Mouse (Mus musculus) midbrain, embryonic 16.5 days (tissue): ENCODE measurements at regions not wholly inside any gene's neighbourhood (a gene's known extent, or its start where the extent isn't known, plus 50 kb on each side); places are given as distances from the start of the nearest gene placed in this dataset.

Experiments
- ATAC-seq: fragments of 200-750 bp; cut with Nextera tagmentation; 2 replicates; pipeline ENCODE4 v1.8.0; 2017; ENCODE audit warnings: moderate TSS enrichment
- H3K27ac ChIP-seq: fragments of 300-500 bp; sonication (generic); 2 replicates; pipeline ENCODE4 v1.5.1; 2014; ENCODE audit warnings: mild to moderate bottlenecking, low read length, mixed read lengths
- H3K27me3 ChIP-seq: fragments of 300-500 bp; sonication (generic); 2 replicates; pipeline ENCODE4 v1.6.1; 2014; ENCODE audit warnings: low read depth, low read length, mixed read lengths; ENCODE audit not compliant: control insufficient read depth, insufficient read depth
- H3K36me3 ChIP-seq: fragments of 300-500 bp; sonication (generic); 2 replicates; pipeline ENCODE4 v1.6.1; 2014; ENCODE audit warnings: mild to moderate bottlenecking, low read length, moderate library complexity, mixed read lengths; ENCODE audit not compliant: control insufficient read depth, insufficient read depth
- H3K4me1 ChIP-seq: fragments of 300-500 bp; sonication (generic); 2 replicates; pipeline ENCODE4 v1.6.1; 2014; ENCODE audit warnings: mild to moderate bottlenecking, low read length, mixed read lengths; ENCODE audit not compliant: control insufficient read depth, insufficient read depth
- H3K4me2 ChIP-seq: fragments of 300-500 bp; sonication (generic); 2 replicates; pipeline ENCODE4 v1.6.1; 2014; ENCODE audit warnings: mild to moderate bottlenecking, low read length, mixed read lengths
- H3K4me3 ChIP-seq: fragments of 300-500 bp; sonication (generic); 2 replicates; pipeline ENCODE4 v1.5.1; 2014; ENCODE audit warnings: low read depth, mild to moderate bottlenecking, low read length, moderate library complexity, mixed read lengths
- H3K9ac ChIP-seq: fragments of 300-500 bp; sonication (generic); 2 replicates; pipeline ENCODE4 v1.6.1; 2014; ENCODE audit warnings: low read depth, low read length, mixed read lengths
- H3K9me3 ChIP-seq: fragments of 300-500 bp; sonication (generic); replicated peaks from 2 replicates; pipeline ENCODE4 v1.6.1; 2014; ENCODE audit warnings: mild to moderate bottlenecking, low read length, mixed read lengths; ENCODE audit not compliant: control insufficient read depth, poor library complexity, severe bottlenecking
- WGBS: fragments of 180-500 bp; shearing (Covaris S2); extraction: QIAGEN DNeasy Blood & Tissue Kit; methylation state at CpG from one replicate; pipeline ENCODE4 v1.1.7; 2014; 5-methylcytosine and 5-hydroxymethylcytosine counted together

DNA sequence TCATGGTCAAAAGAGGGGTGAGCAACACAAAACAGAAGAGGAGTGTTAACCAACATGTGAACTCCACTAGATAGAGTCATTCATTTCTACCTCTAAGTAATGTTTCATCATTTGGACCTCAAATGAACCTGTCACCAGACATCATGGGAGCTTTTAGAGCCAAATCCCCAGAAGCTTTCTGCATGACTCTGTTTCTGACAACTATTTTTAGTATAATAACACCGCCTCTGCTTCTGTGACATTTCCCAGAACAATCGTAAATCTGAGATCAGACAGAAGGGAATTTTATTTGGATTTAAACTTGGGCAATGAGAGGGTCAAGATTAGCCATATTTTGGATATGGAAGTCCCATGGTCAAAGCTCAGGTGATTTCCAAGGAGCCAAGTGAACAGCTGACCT lies 61.4 kb upstream of the Thbs1 start:
- Histone ChIP-seq H3K4me1 (no peaks in the 10 kb centered on the region), H3K4me3 (no peak overlapping the region), H3K9ac (no peak overlapping the region), H3K9me3 (no peaks in the 10 kb centered on the region), H3K27ac (no peak overlapping the region), H3K36me3 (no peaks in the 10 kb centered on the region), H3K4me2 (no peak overlapping the region), H3K27me3 (no peaks in the 10 kb centered on the region)
- 91% methylated on average over 2 of the region's 2 CpGs for WGBS
- no peak for ATAC-seq

DNA sequence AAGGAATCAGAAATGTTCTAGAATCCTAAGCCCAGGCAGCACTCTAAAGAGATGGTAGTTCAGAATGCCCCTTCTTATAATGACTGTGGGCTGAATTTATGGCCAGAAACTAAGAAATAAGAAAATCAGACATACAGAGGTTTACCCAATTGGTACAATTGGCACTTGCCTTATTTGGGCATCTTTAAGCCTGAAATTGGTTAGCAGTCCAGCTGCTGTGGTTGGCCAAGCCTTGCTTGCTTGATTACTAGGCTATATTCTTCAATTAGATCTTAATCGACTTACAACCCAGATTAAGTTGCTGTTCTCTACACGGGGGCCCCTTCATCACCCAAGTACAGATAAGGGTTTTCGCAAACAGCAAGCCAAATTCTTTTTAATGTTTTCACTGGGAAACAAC lies 60.1 kb upstream of the Thbs1 start:
- Histone ChIP-seq H3K9ac (no peak overlapping the region), H3K36me3 (no peaks in the 10 kb centered on the region), H3K27ac (no peak overlapping the region), H3K4me2 (no peak overlapping the region), H3K9me3 (no peaks in the 10 kb centered on the region), H3K27me3 (no peaks in the 10 kb centered on the region), H3K4me1 (no peaks in the 10 kb centered on the region), H3K4me3 (no peak overlapping the region)
- no peak for ATAC-seq
- 94% methylated on average over 3 of the region's 3 CpGs for WGBS

DNA sequence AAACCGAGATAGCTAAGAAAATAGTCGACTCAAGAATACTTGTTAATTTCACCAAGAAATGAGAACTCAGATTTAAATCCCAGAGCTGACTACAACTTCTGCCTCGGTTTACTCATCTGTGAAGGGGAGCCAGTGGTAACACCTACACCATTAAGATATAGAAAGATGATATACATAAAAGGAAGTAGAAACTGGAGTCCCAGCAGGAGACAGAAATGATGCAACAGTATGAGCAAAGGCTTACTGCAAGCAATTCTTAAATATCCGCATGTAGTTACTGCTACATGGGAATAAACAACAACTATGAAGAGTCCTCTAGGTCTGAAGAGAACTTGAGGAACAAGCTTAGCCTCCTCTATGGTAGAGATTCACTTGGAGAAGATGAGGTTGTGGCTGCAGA lies 58.2 kb upstream of the Thbs1 start:
- no peak for ATAC-seq
- no peak overlapping the region for H3K9ac ChIP-seq
- H3K9me3 ChIP-seq: no peaks in the 10 kb centered on the region
- H3K4me2 ChIP-seq: no peak overlapping the region
- no peaks in the 10 kb centered on the region for H3K27me3 ChIP-seq
- no peaks in the 10 kb centered on the region for H3K4me1 ChIP-seq
- no peak overlapping the region for H3K4me3 ChIP-seq
- 94% methylated on average over 4 of the region's 4 CpGs for WGBS
- no peaks in the 10 kb centered on the region for H3K36me3 ChIP-seq
- H3K27ac ChIP-seq: no peak overlapping the region

DNA sequence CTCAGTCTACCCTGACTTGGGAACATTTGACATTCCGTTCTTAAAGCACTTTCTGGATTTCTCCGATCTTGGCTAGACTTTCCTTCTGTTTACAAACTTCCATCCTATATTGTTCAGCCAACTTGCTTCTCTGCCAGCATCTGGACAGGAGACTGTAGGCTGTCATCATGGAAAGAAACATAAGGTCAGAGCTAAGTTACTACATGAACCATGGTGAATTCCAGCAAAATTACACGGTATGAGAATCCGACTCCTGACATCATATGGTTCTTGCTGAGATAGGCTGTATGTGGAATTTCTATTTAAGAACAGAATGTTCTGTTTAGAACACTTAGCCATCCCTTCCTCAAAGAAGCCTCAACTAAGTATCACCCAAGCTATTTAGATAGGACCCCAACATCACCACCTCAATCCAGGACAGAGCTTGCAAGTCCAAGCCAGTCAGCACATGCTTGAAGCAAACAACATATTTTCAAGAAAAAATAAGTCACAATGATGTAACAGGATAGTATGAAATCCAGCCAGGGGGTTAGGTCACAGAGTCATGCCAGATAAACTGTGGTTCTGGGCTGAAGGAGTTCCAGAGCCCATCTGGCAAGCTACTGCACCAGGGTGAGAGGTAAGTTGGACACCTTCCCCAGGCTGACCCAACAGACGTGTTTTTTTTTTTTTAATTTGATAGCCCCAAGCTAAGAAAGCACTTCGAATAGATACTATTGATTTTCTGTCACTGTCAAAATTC lies 52.9 kb upstream of the Thbs1 start:
- Histone ChIP-seq H3K9me3 (no peaks in the 10 kb centered on the region), H3K27me3 (no peaks in the 10 kb centered on the region), H3K4me2 (no peak overlapping the region), H3K4me3 (no peak overlapping the region), H3K9ac (no peak overlapping the region), H3K36me3 (no peaks in the 10 kb centered on the region), H3K4me1 (no peaks in the 10 kb centered on the region), H3K27ac (no peak overlapping the region)
- WGBS: 88% methylated on average over 6 of the region's 6 CpGs
- no peak for ATAC-seq

DNA sequence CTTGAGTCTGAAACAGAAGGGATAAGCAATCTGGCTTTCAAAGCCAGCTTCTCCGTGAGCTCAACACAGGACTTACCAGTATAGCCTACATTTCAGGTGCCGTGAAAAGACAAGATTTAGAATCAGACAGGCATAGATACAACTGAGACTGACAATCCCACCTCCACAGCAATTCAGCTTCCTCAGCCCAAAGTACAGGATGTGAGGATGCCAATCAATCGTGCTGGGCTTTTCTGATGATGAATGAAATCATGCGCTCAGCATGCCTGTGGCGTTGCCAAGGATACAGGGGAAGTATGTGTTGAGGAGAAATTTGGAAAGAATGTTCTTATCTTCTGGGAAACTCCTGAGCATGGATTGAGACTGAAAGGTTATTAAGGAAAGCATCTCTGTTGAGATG lies 50.4 kb upstream of the Thbs1 start:
- peak; percentile 76; the same call in 1 of the 2 replicates for ATAC-seq

More for the DNA sequence above, 50.4 kb upstream of the Thbs1 start:
- Histone ChIP-seq H3K4me3 (no peak overlapping the region), H3K4me2 (no peak overlapping the region), H3K9me3 (no peaks in the 10 kb centered on the region), H3K9ac (no peak overlapping the region), H3K36me3 (no peaks in the 10 kb centered on the region), H3K27ac (peak overlapping the region; percentile 33; the same call in 1 of the 2 replicates), H3K27me3 (no peaks in the 10 kb centered on the region), H3K4me1 (no peaks in the 10 kb centered on the region)
- WGBS: 42% methylated on average over 5 of the region's 5 CpGs
